Mouse (Mus musculus) CD4-positive, CD25-positive, alpha-beta regulatory T cell, adult 4 months (primary cell): Measurements from ENCODE around the gene Arpc5. TPM values are rescaled to one million over a fixed set of nuclear protein-coding genes. Genes with fewer than 3 reads are reported as not detected.
"Not testable (repeated sequence)": the region's sequence is repeated elsewhere in the genome, so short reads cannot be mapped to it uniquely, and the experiment has no call there.

ENCODE experiments used
- ATAC-seq: one replicate; pipeline ENCODE4 v1.8.0; 2017
- polyA plus RNA-seq, 2 experiments: library from polyadenylated mRNA; unstranded; fragments of 100-300 nt; shearing (Covaris generic); gene quantifications; one replicate each; pipeline ENCODE4 v1.2.1; 2017

The Arpc5 gene
- polyA plus RNA-seq = 100 to 1,000 TPM; 479 to 556 TPM

DNA sequence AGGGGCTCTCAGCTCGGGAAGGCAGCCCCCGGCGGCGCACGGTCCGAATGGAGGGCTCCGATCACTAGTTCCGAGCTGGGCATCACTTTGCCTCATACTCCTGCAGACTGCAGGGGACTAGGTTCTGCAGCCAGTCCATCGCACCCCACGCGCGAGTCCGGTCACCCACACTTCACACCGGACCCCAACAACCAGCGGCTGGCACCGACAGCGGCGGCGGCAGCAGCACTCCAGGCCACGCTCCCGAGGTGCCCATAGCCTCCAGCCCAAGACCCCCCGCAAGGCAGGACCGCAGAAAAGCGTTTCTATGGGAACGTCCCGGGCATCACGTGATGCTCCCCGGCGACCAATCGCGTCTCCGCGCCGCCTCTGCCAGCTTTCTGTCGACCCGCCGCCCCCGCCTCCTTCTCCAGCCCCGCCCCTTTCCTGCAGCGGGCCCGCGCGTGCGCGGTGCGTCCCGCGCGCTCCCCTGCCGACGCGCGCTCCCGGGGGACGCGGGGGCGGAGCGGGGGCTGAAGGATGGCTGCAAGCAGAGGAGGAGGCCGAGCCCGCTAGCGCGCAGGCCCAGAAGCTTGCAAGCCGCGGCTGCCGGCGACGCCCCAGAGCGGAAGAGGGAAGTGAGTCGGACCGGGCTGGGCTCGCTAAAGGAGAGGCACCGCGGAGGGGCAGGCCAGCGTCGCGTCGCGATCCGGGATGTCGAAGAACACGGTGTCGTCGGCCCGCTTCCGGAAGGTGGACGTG, at the start of gene Arpc5, which contains the start of gene Rgl1:
Gene Arpc5, plus strand, starts transcription at position 511 of the 741 bp plus-strand sequence.
Gene Rgl1, minus strand, starts transcription at position 320 of the 741 bp plus-strand sequence.
- peak; percentile 86 for ATAC-seq

DNA sequence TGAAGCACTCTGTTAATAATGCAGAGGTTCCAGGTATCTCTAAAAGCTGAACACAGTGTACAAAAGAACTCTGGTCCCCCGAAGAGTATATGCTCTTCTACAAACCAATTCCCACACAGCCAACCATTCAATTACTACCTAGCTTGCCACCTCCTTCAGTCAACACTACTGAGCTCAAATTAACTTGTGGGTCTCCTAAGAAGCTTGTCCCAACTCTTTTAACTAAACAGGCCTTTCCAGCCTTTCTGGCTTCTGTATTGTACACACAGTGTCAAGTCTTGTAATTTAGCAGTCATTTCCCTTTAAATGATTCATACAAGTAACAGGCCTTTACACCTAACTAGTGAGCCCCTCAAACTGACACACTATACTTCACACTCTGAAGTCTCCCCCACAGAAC, 49.0 kb upstream of the Arpc5 start:
- no peak for ATAC-seq

- no peak for ATAC-seq
Measured at GRCm38 (mm10) chr1:152718200-152718599, 48.1 kb upstream of the Arpc5 start.

DNA sequence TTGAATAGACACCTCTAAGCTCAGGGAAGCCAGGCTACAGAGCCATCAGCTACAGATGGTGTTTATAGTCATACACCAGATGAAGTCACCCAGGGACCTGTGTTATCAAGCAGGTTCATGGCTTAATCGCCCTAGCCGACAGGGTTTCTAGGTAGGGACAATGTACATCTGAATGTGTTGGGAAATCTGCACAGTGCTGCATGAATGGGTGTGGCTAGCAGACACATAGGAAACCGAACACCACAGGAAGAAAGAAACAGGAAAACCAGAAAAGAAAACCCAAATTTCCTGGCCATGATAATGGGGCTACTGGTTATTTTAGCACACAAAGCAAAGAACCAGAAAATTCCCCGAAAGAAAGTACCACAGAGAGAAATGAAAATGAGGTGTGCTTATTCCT, 45.4 kb upstream of the Arpc5 start:
- ATAC-seq = no peak

- ATAC-seq = no peak
Measured at GRCm38 (mm10) chr1:152721535-152722198, 44.7 kb upstream of the Arpc5 start.

DNA sequence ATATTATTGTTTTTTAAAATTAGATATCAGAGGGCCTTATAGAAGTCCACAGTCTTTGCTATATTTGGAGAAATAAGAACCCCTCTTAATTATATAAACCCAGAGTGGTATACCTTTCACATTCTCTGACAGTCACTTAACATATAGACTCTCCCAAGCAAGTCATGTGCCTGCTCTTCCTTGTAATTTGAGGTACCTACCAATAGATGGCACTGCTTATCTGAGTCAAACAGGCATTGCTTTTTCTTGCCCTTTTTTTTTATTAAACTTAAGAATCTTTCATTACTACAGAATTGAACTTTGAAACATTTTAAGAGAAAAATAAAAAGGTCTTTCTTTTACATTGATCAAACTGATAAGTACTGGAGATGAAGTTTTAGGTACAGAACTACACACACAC, 42.1 kb upstream of the Arpc5 start:
- ATAC-seq = peak; percentile 56

DNA sequence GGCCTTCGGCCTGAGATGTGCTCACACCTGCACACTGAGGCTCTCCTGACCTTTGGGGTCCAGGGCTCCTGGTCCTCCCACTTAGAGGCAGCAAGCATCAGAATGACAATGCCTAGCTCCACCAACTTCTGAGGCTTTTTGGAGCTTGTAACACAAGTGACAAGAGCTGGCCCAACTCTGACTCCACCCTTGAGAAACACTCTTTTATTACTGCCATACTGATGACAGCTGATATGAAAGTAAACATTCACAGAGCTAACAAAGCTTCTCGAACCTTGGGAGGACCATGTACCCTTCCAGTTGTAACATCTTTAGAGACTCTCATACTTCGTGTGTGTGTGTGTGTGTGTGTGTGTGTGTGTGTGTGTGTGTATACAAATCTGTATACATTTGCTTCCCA, 40.2 kb upstream of the Arpc5 start:
- no peak for ATAC-seq

GRCm38 (mm10) chr1:152727604-152728236, 38.6 kb upstream of the Arpc5 start:
- no peak for ATAC-seq

- no peak for ATAC-seq
Measured at GRCm38 (mm10) chr1:152738793-152739192, 27.5 kb upstream of the Arpc5 start.

DNA sequence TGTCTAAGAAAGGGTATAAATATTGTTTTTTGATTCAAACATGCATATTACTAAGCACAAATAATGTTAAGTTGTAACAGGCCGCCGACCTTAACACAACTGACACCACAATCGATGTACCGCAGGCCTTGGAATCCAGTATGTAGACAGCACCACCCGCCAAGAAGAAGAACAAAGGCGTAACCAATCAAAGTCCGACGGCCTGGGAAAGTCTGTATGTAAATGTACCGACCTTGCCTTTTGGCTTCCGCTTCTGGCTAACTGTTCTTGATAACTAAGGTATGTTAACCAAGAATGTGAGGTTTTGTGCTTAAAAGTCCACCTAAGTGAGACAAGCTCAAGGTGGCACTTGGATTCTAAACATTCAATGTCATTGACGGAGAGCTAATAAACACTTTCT, 27.0 kb upstream of the Arpc5 start:
- no peak for ATAC-seq

GRCm38 (mm10) chr1:152743095-152743826, 23.1 kb upstream of the Arpc5 start:
- no peak for ATAC-seq

DNA sequence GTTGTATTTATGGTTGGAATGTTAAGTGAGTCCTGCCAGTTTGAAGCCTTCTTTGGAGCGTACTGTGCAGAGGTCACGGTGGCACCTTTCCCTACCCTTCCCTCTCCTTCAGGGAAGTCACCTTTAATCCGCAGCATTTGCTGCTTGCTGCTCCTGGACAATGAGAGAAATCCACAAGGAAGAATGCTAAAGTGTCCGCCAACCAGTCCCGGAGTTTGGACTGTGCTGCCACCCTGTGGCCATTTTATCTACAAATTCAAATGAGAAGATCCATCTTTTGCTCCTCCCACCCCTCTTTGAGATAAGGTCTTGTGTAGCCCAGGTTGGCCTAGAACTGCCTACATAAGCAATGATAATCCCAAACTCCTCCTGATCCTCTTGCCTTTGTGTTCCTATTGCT, 19.9 kb upstream of the Arpc5 start:
- peak; percentile 54 for ATAC-seq

GRCm38 (mm10) chr1:152749276-152749675, 17.1 kb upstream of the Arpc5 start:
- no peak for ATAC-seq

DNA sequence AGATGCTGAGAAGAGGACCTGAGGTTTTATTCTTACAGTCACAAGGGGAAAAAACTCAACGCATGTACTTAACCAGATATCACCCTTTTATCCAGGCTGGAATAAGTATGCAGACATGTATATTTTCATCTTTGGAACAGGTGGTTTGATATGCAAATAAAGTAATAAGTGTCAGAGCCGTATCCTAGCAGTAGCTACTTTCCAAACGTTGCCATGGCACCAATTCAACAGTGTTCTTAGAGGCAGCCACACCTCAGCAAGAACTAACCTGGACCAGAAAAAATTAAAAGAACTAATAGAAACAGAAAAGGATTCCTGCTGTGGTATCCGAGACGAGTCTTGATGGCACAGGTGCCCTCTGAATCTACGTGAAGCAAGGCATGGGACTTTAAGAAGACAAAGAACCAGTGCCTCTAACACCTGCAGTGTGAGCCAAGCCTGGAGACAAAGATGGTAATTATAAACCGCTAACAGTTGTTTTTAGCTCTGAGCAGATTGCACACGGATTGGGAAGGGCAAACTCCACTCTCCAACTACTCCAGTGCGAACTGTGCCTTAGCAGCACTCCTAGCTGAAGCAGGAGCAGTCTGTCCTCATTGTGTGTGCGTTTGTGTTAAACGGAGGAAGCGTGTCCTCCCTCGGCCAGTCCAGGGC, 15.9 kb upstream of the Arpc5 start, which contains the start of gene Apobec4:
Gene Apobec4, plus strand, starts transcription at position 240 of the 654 bp plus-strand sequence.
- ATAC-seq = no peak

DNA sequence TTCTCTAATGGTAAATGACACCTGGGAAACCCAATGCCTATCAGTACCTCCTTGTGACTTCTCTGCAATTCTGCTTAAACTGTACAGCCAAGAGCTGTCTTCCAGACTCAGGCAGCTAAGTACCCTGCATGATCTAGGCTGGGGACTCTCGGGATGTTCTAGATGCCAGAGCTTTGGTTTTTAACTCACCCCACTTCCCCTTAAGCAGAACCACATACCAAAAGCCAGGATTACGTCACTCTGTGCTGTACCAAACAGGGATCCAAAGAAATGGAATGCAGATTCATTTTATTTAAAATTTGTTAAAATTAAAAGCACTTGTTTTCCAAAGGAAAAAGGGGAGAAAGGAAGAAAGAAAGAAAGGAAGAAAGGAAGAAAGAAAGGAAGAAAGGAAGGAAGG, 4.6 kb upstream of the Arpc5 start:
- no peak for ATAC-seq

DNA sequence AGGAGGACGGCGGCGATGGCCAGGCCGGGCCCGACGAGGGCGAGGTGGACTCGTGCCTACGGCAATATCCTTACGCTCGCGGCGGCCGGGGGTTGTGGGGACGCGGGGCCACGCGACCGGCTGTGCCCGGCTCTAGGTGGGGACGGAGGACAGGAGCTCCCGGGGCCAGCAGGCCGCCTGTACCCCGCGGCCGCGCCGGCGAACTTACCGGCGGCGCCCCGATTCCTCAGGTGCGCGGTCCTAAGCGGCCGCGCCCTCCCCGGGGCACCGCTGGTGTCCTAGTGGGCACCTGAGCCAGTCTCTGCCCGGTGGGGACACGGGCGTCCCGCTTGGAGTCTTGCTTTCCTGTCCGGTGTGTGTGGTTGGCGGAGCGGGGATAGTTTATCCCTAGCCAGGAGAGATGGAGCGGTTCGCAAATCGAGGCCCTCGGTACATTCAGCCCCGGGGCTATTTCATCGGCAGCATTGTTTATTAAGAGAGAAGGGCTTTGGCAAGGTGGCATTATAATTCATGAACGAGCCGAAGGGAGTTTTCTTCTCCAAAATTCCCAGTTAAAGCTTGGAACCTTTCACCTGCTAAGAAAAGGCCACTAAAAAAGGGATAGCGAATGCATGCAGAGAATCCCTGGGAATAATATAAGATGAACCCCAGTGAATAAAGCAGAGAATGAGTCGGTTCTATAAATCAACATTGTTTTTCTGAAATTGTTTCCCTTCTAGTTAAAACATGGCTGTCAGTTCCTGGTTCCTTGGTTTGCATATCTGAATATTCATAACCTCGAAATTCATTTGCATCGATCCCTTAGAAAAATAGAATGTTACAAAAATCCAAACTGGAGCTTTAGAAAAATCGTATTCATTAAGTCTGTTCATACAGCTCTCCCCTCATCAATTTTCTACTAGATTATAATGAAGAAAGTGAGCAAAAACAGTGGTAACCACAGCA, 734 bp downstream of the Arpc5 start:
- ATAC-seq = peak; percentile 3

DNA sequence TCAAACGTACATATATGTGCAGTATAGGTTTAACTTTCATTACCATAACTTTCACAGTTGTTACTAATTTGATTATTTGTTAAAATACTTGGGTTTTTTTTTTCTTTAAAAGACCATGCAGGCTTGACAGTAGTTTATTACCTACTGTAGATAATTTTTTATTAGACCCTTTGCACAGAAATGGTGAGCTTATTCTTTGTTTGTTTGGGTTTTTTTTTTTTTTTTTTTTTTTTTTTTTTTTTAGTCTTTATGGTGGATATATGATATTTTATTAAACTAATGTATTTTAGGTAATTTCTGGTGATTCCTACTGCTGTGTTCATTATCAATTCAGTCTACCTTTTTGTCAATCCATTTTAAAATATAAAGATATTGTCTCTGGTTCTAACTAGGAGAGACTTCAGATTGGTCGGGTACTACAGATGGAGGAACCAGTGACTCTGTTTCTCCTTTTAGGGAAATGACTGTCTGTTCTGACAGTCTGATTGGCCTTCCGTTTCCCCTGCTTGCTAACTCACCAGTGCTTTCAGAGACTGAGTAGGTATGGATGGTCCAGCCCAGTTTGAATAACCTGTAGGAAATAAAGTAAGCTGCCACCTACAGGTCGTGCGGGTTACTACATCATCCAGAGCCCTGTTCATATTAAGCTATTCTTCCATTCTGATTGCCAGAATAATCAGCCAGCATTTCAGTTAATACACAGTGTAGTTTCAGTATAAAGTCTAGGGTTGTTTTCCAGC, 1.6 kb downstream of the Arpc5 start:
- peak; percentile 66 for ATAC-seq

- ATAC-seq = no peak
Measured at GRCm38 (mm10) chr1:152771016-152771415, 4.7 kb downstream of the Arpc5 start.

GRCm38 (mm10) chr1:152774601-152775000, 8.3 kb downstream of the Arpc5 start:
- ATAC-seq = not testable (repeated sequence)

DNA sequence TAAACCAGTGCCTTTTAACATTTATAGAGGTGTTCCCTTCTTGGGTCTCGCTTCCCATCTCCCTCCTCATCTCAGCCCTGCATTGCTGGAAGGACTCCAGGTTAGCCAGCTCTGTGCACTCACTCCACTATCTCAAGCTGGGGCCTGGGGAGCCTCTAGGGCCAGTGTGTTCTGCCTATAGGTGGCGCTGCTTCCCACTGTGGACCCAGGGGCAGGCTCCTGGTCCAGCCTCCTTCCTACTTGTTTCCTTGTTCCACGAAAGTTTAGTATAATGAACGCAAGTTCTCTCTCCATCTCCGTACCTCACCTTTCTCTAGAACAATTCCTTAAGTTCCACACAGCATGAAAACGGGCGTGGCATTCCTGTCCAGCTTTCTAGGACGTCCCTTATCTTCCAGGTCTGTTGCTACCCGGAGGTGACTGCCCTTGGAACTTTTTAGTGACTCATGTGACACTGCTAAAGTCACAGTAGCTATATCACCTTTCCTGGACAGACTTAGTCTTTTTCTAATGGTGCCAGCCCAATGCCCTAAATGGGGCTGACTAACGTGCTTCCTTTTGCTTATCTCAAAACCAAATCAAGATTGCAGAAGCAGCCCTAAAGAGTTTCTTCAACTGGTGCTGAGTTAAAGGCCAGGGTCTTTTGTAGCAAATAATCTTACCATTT, 12.9 kb downstream of the Arpc5 start:
- ATAC-seq = peak; percentile 71
